Mouse (Mus musculus) adrenal gland, postnatal 0 days (tissue): ENCODE results near the gene Olfr119. TPM values are rescaled to one million over a fixed set of nuclear protein-coding genes. Genes with fewer than 3 reads are reported as not detected.

Source experiments
- polyA plus RNA-seq: library from polyadenylated mRNA; unstranded; fragments of >200 nt; fragmentation: Nextera tagmentation; extraction: Ambion mirVana; gene quantifications from 2 replicates; pipeline ENCODE4 v1.2.1, GENCODE M21; 2015

Olfr119 gene
- not detected in 2 replicates for polyA plus RNA-seq

GRCm38 (mm10) chr17:37696264-37696663 is at the start of gene Olfr119:
Olfr119 (plus strand) TSS chr17:37696564.

GRCm38 (mm10) chr17:37663682-37664081 is 32.7 kb upstream of the Olfr119 start, which contains the start of gene Olfr117:
Olfr117 (minus strand) TSS chr17:37663782.

GRCm38 (mm10) chr17:37666688-37667087 is 29.7 kb upstream of the Olfr119 start, which contains the start of gene Olfr118:
Olfr118 (plus strand) TSS chr17:37666988.

GRCm38 (mm10) chr17:37721508-37721907 is 25.1 kb downstream of the Olfr119 start, which contains the start of gene Olfr120:
Olfr120 (plus strand) TSS chr17:37721808.

Other genes starting within 250 kb of the Olfr119 start
- gene Olfr109, start 237.6 kb upstream of the Olfr119 start, polyA plus RNA-seq: not detected in 2 replicates
- 0.10 TPM in 1 of 2 replicates, not detected in the other for gene H2-M2, start 213.0 kb upstream of the Olfr119 start, polyA plus RNA-seq
- 0.11 TPM in 1 of 2 replicates, not detected in the other for gene Olfr110, start 204.1 kb upstream of the Olfr119 start, polyA plus RNA-seq
- gene Olfr111, start 188.5 kb upstream of the Olfr119 start, polyA plus RNA-seq: not detected in 2 replicates
- gene Olfr112, start 127.1 kb upstream of the Olfr119 start, polyA plus RNA-seq: not detected in 2 replicates
- gene Olfr113, start 118.9 kb upstream of the Olfr119 start, polyA plus RNA-seq: not detected in 2 replicates
- not detected in 2 replicates for gene Olfr114, start 103.8 kb upstream of the Olfr119 start, polyA plus RNA-seq
- gene Olfr115, start 69.5 kb upstream of the Olfr119 start, polyA plus RNA-seq: not detected in 2 replicates
- gene Olfr116, start 69.4 kb upstream of the Olfr119 start, polyA plus RNA-seq: not detected in 2 replicates
- gene Olfr117, start 32.8 kb upstream of the Olfr119 start, polyA plus RNA-seq: not detected in 2 replicates
- gene Olfr118, start 29.6 kb upstream of the Olfr119 start, polyA plus RNA-seq: not detected in 2 replicates
- gene Olfr120, start 25.2 kb downstream of the Olfr119 start, polyA plus RNA-seq: not detected in 2 replicates
- not detected in 2 replicates for gene Olfr121, start 52.3 kb downstream of the Olfr119 start, polyA plus RNA-seq
- gene Olfr122, start 72.0 kb downstream of the Olfr119 start, polyA plus RNA-seq: not detected in 2 replicates
- gene Olfr123, start 97.0 kb downstream of the Olfr119 start, polyA plus RNA-seq: not detected in 2 replicates
- gene Olfr124, start 103.3 kb downstream of the Olfr119 start, polyA plus RNA-seq: not detected in 2 replicates
- gene Olfr125, start 136.4 kb downstream of the Olfr119 start, polyA plus RNA-seq: not detected in 2 replicates
- not detected in 2 replicates for gene Olfr126, start 150.9 kb downstream of the Olfr119 start, polyA plus RNA-seq
- gene Olfr127, start 203.9 kb downstream of the Olfr119 start, polyA plus RNA-seq: not detected in 2 replicates
- not detected in 2 replicates for gene Olfr128, start 224.0 kb downstream of the Olfr119 start, polyA plus RNA-seq